In the genomic region with DNA sequence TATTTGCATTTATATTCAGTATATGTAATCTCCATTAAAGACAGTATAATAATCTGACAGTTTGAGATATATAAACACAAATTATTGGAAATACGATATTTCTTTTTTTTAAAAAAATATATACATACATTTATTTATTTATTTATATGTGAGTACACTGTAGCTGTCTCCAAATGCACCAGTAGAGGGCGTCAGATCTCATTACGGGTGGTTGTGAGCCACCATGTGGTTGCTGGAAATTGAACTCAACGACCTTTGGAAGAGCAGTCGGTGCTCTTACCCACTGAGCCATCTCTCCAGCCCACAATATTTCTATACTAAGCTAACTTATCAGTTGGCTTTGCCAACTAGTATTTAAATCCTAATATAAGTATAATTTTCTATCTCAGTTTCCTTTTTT, we compare ENCODE assay signal across 9 mouse cellular contexts. TPM values are rescaled to one million over a fixed set of nuclear protein-coding genes. Genes with fewer than 3 reads are reported as not detected.
DNase-seq lines count a peak whose midpoint lies in the region; ATAC-seq and TF ChIP-seq lines count a peak whose summit lies in the region.
"Had no signal": no experiment of that assay in that cellular context is flagged by ENCODE, and none has a peak within 500 bp of the region (broad histone marks: within the 10 kb centered on the region; RNA-seq: fewer than 3 reads in every experiment).

No protein-coding gene starts in this region.

- no peaks in the 10 kb centered on the region for H3K9me3 ChIP-seq in kidney, postnatal 0 days (replicated peaks; ENCODE audit: low read length)
- no peaks in the 10 kb centered on the region for H3K9me3 ChIP-seq in kidney, embryonic 16.5 days (ENCODE audit: low read length)
- H3K9me3 ChIP-seq: limb, embryonic 12.5 days had no signal

- 57% methylated on average over 5 of the region's 5 CpGs for WGBS in kidney, postnatal 0 days
- 58% methylated on average over 5 of the region's 5 CpGs for WGBS in kidney, embryonic 16.5 days

- no peak overlapping the region for H3K4me3 ChIP-seq in kidney, postnatal 0 days (replicated peaks; ENCODE audit: low read depth, low read length)
- no peak overlapping the region for H3K4me3 ChIP-seq in kidney, embryonic 16.5 days (ENCODE audit: low read length)
- H3K4me3 ChIP-seq: limb, embryonic 12.5 days had no signal

- H3K36me3 ChIP-seq in kidney, postnatal 0 days (ENCODE audit: insufficient read depth, low read length): peaks cover 40% of the 10 kb centered on the region
- peaks cover 56% of the 10 kb centered on the region for H3K36me3 ChIP-seq in kidney, embryonic 16.5 days (ENCODE audit: insufficient read depth, low read length)

- H3K4me2 ChIP-seq in kidney, postnatal 0 days (ENCODE audit: low read length): no peak overlapping the region
- no peak overlapping the region for H3K4me2 ChIP-seq in kidney, embryonic 16.5 days (replicated peaks; ENCODE audit: low read depth, low read length)
- H3K4me2 ChIP-seq: limb, embryonic 12.5 days had no signal

- DNase-seq in CD4-positive, CD25-positive, alpha-beta regulatory T cell, adult 2 months (ENCODE audit: low read depth, low spot score): peak; percentile 82
- peak; percentile 21 for DNase-seq in kidney, postnatal 0 days (ENCODE audit: low spot score)
- peak; percentile 45 for DNase-seq in c-Kit-positive CD71-positive TER-119-negative erythroid progenitor cells, embryonic 14.5 days (ENCODE audit: low read depth)
- peak; percentile 30 to 60 for DNase-seq in natural killer cell, adult 2 months (ENCODE audit: low spot score in 2 of 2)
- no peak for DNase-seq in urinary bladder, postnatal 25 days (ENCODE audit: low spot score)
- DNase-seq in frontal cortex, postnatal 36 days (ENCODE audit: low spot score in 2 of 2): no peak

- no peaks in the 10 kb centered on the region for H3K4me1 ChIP-seq in kidney, postnatal 0 days (replicated peaks; ENCODE audit: insufficient read depth, low read length)
- no peaks in the 10 kb centered on the region for H3K4me1 ChIP-seq in kidney, embryonic 16.5 days (ENCODE audit: insufficient read depth, low read length)
- H3K4me1 ChIP-seq: limb, embryonic 12.5 days had no signal

- H3K27ac ChIP-seq in kidney, postnatal 0 days: no peak overlapping the region
- H3K27ac ChIP-seq in kidney, embryonic 16.5 days (ENCODE audit: low read length): no peak overlapping the region
- H3K27ac ChIP-seq: limb, embryonic 12.5 days had no signal

- TF ChIP-seq CTCF in kidney, postnatal 0 days (IDR thresholded peaks at IDR 0.05; ENCODE audit: low read depth): peak; percentile 61

- H3K9ac ChIP-seq in kidney, postnatal 0 days (ENCODE audit: low read depth, low read length): no peak overlapping the region
- no peak overlapping the region for H3K9ac ChIP-seq in kidney, embryonic 16.5 days (replicated peaks; ENCODE audit: low read length)
- H3K9ac ChIP-seq: limb, embryonic 12.5 days had no signal

- no peak for ATAC-seq in CD4-positive, CD25-positive, alpha-beta regulatory T cell, adult 4 months
- ATAC-seq in kidney, postnatal 0 days (replicated peaks; ENCODE audit: low FRiP score, low read depth): no peak
- ATAC-seq in kidney, embryonic 16.5 days (ENCODE audit: low FRiP score, low TSS enrichment): no peak

- no peaks in the 10 kb centered on the region for H3K27me3 ChIP-seq in kidney, postnatal 0 days (ENCODE audit: insufficient read depth, low read length)
- no peaks in the 10 kb centered on the region for H3K27me3 ChIP-seq in kidney, embryonic 16.5 days (ENCODE audit: insufficient read depth, low read length)
- H3K27me3 ChIP-seq: limb, embryonic 12.5 days had no signal

RNA-seq across cellular contexts. Expression of a gene that starts 6.2 kb away (rescaled TPM):
- 10 to 100 TPM; 13.2 to 14.3 TPM for polyA plus RNA-seq in CD4-positive, CD25-positive, alpha-beta regulatory T cell, adult 4 months (2017; shearing (Covaris generic))
- 8.1 and 8.5 TPM in 2 replicates for polyA plus RNA-seq in kidney, postnatal 0 days (2015; fragmentation: Nextera tagmentation; extraction: Ambion mirVana)
- 13.1 and 14.8 TPM in 2 replicates for polyA plus RNA-seq in kidney, embryonic 16.5 days (2015; fragmentation: Nextera tagmentation; extraction: Ambion mirVana)

RNA-seq across cellular contexts. Expression of a gene that starts 30.1 kb away (rescaled TPM):
- 10 to 100 TPM; 71.8 to 75.2 TPM for polyA plus RNA-seq in CD4-positive, CD25-positive, alpha-beta regulatory T cell, adult 4 months (2017; shearing (Covaris generic))
- polyA plus RNA-seq in kidney, postnatal 0 days (2015; fragmentation: Nextera tagmentation; extraction: Ambion mirVana): 74.9 and 75.1 TPM in 2 replicates
- 70.5 and 73.6 TPM in 2 replicates for polyA plus RNA-seq in kidney, embryonic 16.5 days (2015; fragmentation: Nextera tagmentation; extraction: Ambion mirVana)

RNA-seq across cellular contexts. Expression of a gene that starts 33.0 kb away (rescaled TPM):
- 10 to 100 TPM; 19.4 to 24.7 TPM for polyA plus RNA-seq in CD4-positive, CD25-positive, alpha-beta regulatory T cell, adult 4 months (2017; shearing (Covaris generic))
- polyA plus RNA-seq in kidney, postnatal 0 days (2015; fragmentation: Nextera tagmentation; extraction: Ambion mirVana): 12.4 and 12.6 TPM in 2 replicates
- polyA plus RNA-seq in kidney, embryonic 16.5 days (2015; fragmentation: Nextera tagmentation; extraction: Ambion mirVana): 22.3 and 22.8 TPM in 2 replicates

Comparison
In these comparisons a context has a peak if more than half of its experiments do, and no peak if none do; other contexts are left out.
1. DNase-seq: peak in CD4-positive, CD25-positive, alpha-beta regulatory T cell, adult 2 months (single experiment), kidney, postnatal 0 days (single experiment), c-Kit-positive CD71-positive TER-119-negative erythroid progenitor cells, embryonic 14.5 days (single experiment) and natural killer cell, adult 2 months (2 of 2); none in urinary bladder, postnatal 25 days (single experiment) and frontal cortex, postnatal 36 days (0 of 2).